Mouse (Mus musculus) cerebellum, adult 2 months (tissue): Measurements from ENCODE around the gene Etnk1. TPM values are rescaled to one million over a fixed set of nuclear protein-coding genes. Genes with fewer than 3 reads are reported as not detected.

Experiments used
- DNase-seq, 2 experiments: peaks; one replicate each; pipeline ENCODE4 v3.0.0; 2021
- H3K27ac ChIP-seq: fragments of 200-500 bp; 2 replicates; pipeline ENCODE4 v1.5.1; 2012; ENCODE audit warnings: low read length, control low read depth, inconsistent platforms; ENCODE audit not compliant: insufficient read depth
- H3K27me3 ChIP-seq: fragments of 200-500 bp; 2 replicates; pipeline ENCODE4 v1.6.1; 2012; ENCODE audit warnings: inconsistent platforms, mild to moderate bottlenecking, low read length, moderate library complexity; ENCODE audit not compliant: control insufficient read depth, insufficient read depth
- H3K4me1 ChIP-seq: fragments of 200-500 bp; 2 replicates; pipeline ENCODE4 v1.6.1; 2011; ENCODE audit warnings: low read length; ENCODE audit not compliant: control insufficient read depth, insufficient read depth
- H3K4me3 ChIP-seq: fragments of 200-500 bp; replicated peaks from 2 replicates; pipeline ENCODE3; 2011; ENCODE audit warnings: mild to moderate bottlenecking, low read depth, low read length, control low read depth; ENCODE audit not compliant: insufficient read depth
- CTCF ChIP-seq: fragments of 200-500 bp; IDR thresholded peaks from 2 replicates; pipeline ENCODE4 v1.5.1; 2011; ENCODE audit warnings: low read depth, mild to moderate bottlenecking, control low read depth, low read length, moderate library complexity, borderline replicate concordance; ENCODE audit not compliant: insufficient read depth
- POLR2A ChIP-seq: fragments of 200-500 bp; IDR thresholded peaks from 2 replicates; pipeline ENCODE4 v1.6.1; 2011; ENCODE audit warnings: low read length, control low read depth, borderline replicate concordance; ENCODE audit not compliant: insufficient read depth
- WGBS: fragments of 180-500 bp; shearing (Covaris S2); methylation state at CpG from one replicate; pipeline ENCODE4 v1.1.7; 2018; 5-methylcytosine and 5-hydroxymethylcytosine counted together
- polyA plus RNA-seq: library from polyadenylated mRNA; depleted of rRNA; stranded (reverse); fragments of >200 nt; gene quantifications from 2 replicates; pipeline ENCODE4 v1.2.3, GENCODE M21; 2012; rRNA removed

Gene Etnk1
- polyA plus RNA-seq: 157 and 163 TPM in 2 replicates

GRCm38 (mm10) chr6:143166452-143167357 lies at the start of gene Etnk1:
Gene Etnk1, plus strand, starts transcription at chr6:143167221.
- Histone ChIP-seq H3K4me1 (no peaks in the 10 kb centered on the region; the same call in 1 of the 2 replicates), H3K27ac (peak within 1 kb of the TSS; percentile 89), H3K4me3 (peak within 1 kb of the TSS; percentile 90), H3K27me3 (no peaks in the 10 kb centered on the region)
- WGBS: under 1% methylated on average over 80 of the region's 81 CpGs
- TF ChIP-seq POLR2A (peak; percentile 87), CTCF (no peak)
- DNase-seq: peak; percentile 98 to 100

GRCm38 (mm10) chr6:143119325-143119724 lies 47.7 kb upstream of the Etnk1 start:
- no peak for TF ChIP-seq POLR2A
- TF ChIP-seq CTCF: no peak
- WGBS: 89% methylated on average over 6 of the region's 6 CpGs
- no peak for DNase-seq
- no peak overlapping the region for H3K4me3 ChIP-seq
- no peaks in the 10 kb centered on the region for H3K27me3 ChIP-seq
- no peak overlapping the region for H3K27ac ChIP-seq
- H3K4me1 ChIP-seq: no peaks in the 10 kb centered on the region

- no peaks in the 10 kb centered on the region for H3K4me1 ChIP-seq
- no peak overlapping the region for H3K27ac ChIP-seq
- H3K4me3 ChIP-seq: no peak overlapping the region
- DNase-seq: no peak
- no peak for TF ChIP-seq CTCF
- no peak for TF ChIP-seq POLR2A
- H3K27me3 ChIP-seq: no peaks in the 10 kb centered on the region
Observed at GRCm38 (mm10) chr6:143125721-143126120, 41.3 kb upstream of the Etnk1 start.

- WGBS: 92% methylated on average over 7 of the region's 7 CpGs
- Histone ChIP-seq H3K27ac (no peak overlapping the region), H3K4me3 (no peak overlapping the region), H3K4me1 (no peaks in the 10 kb centered on the region), H3K27me3 (no peaks in the 10 kb centered on the region)
- TF ChIP-seq CTCF (no peak), POLR2A (no peak)
- no peak for DNase-seq
Observed at GRCm38 (mm10) chr6:143129466-143129865, 37.6 kb upstream of the Etnk1 start.

GRCm38 (mm10) chr6:143129952-143130351 lies 37.1 kb upstream of the Etnk1 start:
- TF ChIP-seq POLR2A: no peak
- no peak for TF ChIP-seq CTCF
- 82% methylated on average over 3 of the region's 3 CpGs for WGBS
- Histone ChIP-seq H3K4me3 (no peak overlapping the region), H3K4me1 (no peaks in the 10 kb centered on the region), H3K27me3 (no peaks in the 10 kb centered on the region), H3K27ac (no peak overlapping the region)
- no peak for DNase-seq

- Histone ChIP-seq H3K27ac (no peak overlapping the region), H3K4me1 (no peaks in the 10 kb centered on the region), H3K27me3 (no peaks in the 10 kb centered on the region), H3K4me3 (no peak overlapping the region)
- DNase-seq: no peak
- TF ChIP-seq POLR2A (no peak), CTCF (no peak)
- WGBS: 84% methylated on average over 4 of the region's 4 CpGs
Observed at GRCm38 (mm10) chr6:143130411-143130810, 36.6 kb upstream of the Etnk1 start.

GRCm38 (mm10) chr6:143131895-143132652 lies 34.9 kb upstream of the Etnk1 start:
- 60% methylated on average over 6 of the region's 6 CpGs for WGBS
- TF ChIP-seq CTCF: no peak
- no peak for TF ChIP-seq POLR2A
- H3K27ac ChIP-seq: no peak overlapping the region
- no peaks in the 10 kb centered on the region for H3K27me3 ChIP-seq
- no peak overlapping the region for H3K4me3 ChIP-seq
- no peaks in the 10 kb centered on the region for H3K4me1 ChIP-seq
- no peak for DNase-seq
